Mouse (Mus musculus) right cerebral cortex, postnatal 25 days (tissue): ENCODE measurements around the gene 4930564D02Rik.
A peak's percentile ranks its signal among the peaks of the same experiment; 100 is the strongest.

ENCODE experiments used
- DNase-seq: peaks from one replicate; pipeline ENCODE4 v3.0.0; 2022

4930564D02Rik gene

GRCm38 (mm10) chr3:105058627-105059513 lies 7.8 kb upstream of the 4930564D02Rik start:
- peak; percentile 85 for DNase-seq

- no peak for DNase-seq
Observed at GRCm38 (mm10) chr3:105059911-105060310, 6.7 kb upstream of the 4930564D02Rik start.

GRCm38 (mm10) chr3:105060992-105061391 lies 5.7 kb upstream of the 4930564D02Rik start:
- DNase-seq: no peak

- DNase-seq: no peak
Observed at GRCm38 (mm10) chr3:105061496-105061895, 5.1 kb upstream of the 4930564D02Rik start.

DNA sequence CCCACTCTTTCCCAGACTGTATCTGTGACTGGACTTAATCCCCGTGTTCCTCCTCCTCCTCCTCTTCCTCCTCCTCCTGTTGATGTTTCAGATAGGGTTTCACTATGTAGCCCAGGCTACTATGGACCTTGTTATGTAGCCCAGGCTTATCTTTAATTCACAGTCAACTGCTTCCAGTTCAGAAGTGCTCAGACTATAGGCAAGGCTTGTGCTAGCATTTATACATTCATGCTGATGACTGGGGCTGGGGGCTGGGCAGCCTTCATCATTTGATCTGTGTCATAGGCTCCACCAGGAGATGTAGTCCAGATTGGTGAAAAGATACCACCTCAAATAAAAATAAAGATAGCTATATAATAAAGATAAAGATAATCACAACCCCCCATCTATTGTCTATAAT lies 4.7 kb upstream of the 4930564D02Rik start:
- DNase-seq: no peak

DNA sequence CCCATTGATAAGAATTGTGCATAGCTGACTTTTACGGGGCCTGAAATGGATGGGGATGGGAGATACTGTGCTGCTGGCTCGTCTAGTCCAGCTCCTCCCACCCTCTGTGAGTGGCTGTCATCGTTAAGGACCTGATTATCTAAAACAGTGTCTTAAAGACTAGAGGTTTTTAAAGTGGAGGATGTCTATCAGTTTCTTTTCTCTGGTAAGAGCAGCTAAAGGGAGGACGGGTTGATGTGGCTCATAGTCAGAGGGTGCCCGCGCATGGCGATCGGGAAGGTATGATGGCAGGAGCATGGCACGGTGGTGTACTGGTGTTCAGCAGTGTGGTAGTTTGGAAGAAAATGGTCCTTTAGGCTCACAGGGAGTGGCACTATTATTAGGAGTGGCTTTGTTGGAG lies 4.0 kb upstream of the 4930564D02Rik start:
- DNase-seq: no peak

GRCm38 (mm10) chr3:105070553-105070952 lies 3.9 kb downstream of the 4930564D02Rik start:
- no peak for DNase-seq

GRCm38 (mm10) chr3:105071251-105071650 lies 4.6 kb downstream of the 4930564D02Rik start:
- DNase-seq: no peak

GRCm38 (mm10) chr3:105072536-105072935 lies 5.9 kb downstream of the 4930564D02Rik start:
- DNase-seq: no peak

GRCm38 (mm10) chr3:105075796-105076195 lies 9.2 kb downstream of the 4930564D02Rik start:
- no peak for DNase-seq

- DNase-seq: peak; percentile 77
Observed at GRCm38 (mm10) chr3:105078231-105078826, 11.7 kb downstream of the 4930564D02Rik start.

- no peak for DNase-seq
Observed at GRCm38 (mm10) chr3:105087344-105087743, 20.7 kb downstream of the 4930564D02Rik start.

- no peak for DNase-seq
Observed at GRCm38 (mm10) chr3:105088638-105089037, 22.0 kb downstream of the 4930564D02Rik start.

GRCm38 (mm10) chr3:105090147-105090546 lies 23.5 kb downstream of the 4930564D02Rik start:
- no peak for DNase-seq

- peak; percentile 49 for DNase-seq
Observed at GRCm38 (mm10) chr3:105090981-105091380, 24.3 kb downstream of the 4930564D02Rik start.

DNA sequence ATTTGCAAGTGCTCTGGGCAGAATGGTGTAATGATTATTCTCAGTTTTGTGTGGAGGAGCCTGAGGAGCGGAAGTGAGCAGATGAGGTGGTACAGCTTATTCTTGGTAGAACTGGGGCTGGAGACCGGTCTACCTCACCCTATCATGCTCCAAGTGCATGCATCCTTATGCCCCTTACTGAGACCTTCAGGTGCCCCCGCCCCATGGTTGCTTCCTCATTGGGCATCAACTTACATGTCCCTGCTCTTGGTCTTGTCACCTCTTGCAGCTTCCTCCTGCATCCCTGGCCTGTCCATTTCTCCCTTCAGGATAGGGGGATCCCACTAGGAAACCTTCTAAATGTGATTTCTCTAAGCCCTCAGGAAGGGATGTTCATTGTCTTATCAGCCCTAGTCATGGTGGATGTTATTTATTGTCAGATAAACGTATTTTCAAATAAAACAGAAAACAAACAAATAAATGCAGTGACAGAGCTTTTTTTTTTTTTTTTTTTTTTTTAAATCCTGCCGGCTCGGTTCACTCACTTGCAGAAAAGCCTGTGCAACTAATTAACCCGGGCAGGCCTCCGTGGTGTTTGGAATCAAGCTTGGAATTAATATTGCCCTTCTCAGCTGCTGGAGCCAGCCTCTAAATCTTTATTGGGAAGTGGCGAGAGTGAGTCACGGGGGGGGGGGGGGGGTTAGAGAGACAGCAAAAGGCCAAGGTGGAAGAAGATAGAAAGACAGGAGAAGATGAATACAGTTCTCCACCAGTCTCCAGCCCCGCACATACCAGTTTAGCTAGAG lies 26.3 kb downstream of the 4930564D02Rik start:
- no peak for DNase-seq

- DNase-seq: no peak
Observed at GRCm38 (mm10) chr3:105094448-105094847, 27.8 kb downstream of the 4930564D02Rik start.

GRCm38 (mm10) chr3:105095026-105095425 lies 28.4 kb downstream of the 4930564D02Rik start:
- DNase-seq: no peak

GRCm38 (mm10) chr3:105097581-105097980 lies 30.9 kb downstream of the 4930564D02Rik start:
- DNase-seq: no peak

DNA sequence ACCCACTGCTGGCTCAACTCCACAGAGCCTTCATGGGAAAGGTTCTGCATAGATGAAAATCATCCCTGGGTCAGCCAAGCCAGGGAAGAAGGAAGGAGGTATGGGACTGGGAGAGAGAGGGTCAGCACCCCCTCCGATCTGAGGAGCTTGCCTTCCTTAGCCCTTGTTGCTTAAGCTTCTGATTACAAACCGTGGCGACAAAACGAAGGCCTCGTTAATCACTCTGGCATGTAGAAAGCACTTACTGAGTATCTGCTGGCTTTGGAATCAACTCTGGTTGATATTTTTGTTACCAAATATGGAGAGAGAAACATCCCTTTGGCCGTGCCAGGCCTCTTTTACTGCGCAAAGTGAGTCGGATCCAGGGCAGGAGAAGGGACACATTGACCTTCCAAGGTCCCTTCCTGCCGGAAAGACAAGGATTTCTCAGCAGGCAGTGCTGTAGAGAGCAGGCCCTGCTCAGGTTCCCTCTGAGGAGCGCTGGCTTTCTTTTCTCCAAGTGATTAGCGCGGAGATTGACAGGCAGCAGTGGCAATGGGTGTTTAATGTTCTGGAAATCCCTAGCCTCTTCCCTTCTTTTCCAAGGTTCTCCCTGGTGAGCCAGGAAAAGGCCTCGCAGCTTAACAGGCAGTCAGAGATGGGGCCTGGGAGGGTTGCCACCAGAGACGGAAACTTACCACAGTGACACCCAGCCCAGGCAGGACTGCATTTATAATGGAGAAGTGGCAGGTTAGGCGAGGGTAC lies 33.1 kb downstream of the 4930564D02Rik start:
- DNase-seq: no peak

GRCm38 (mm10) chr3:105100270-105100589 lies 33.6 kb downstream of the 4930564D02Rik start:
- no peak for DNase-seq

- no peak for DNase-seq
Observed at GRCm38 (mm10) chr3:105105827-105106226, 39.2 kb downstream of the 4930564D02Rik start.

DNA sequence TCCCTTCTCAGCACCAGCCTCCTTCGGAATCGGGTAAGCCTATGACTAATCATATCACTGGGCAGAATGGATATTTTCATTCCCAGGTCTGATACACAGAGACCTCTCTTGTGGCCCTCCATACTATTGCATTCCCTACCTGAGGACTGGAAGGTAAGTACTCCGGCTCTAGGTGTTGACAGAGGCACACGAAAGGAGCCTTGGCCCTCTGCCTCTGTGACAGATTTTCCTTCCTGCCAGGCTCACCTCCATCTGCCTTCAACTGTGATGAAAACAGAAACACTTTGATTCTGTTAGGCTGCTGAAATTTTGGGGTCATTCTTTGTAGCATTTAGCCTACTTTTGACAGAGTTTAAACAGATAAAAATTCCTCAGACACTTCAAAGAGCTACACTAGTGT lies 47.2 kb downstream of the 4930564D02Rik start:
- no peak for DNase-seq
